Mouse (Mus musculus): ENCODE measurements around the gene Rgs12. TPM values are rescaled to one million over a fixed set of nuclear protein-coding genes. Genes with fewer than 3 reads are reported as not detected.

Rgs12 gene
- polyA plus RNA-seq, 1 experiment from 2014 or later, result 16.2 TPM

DNA sequence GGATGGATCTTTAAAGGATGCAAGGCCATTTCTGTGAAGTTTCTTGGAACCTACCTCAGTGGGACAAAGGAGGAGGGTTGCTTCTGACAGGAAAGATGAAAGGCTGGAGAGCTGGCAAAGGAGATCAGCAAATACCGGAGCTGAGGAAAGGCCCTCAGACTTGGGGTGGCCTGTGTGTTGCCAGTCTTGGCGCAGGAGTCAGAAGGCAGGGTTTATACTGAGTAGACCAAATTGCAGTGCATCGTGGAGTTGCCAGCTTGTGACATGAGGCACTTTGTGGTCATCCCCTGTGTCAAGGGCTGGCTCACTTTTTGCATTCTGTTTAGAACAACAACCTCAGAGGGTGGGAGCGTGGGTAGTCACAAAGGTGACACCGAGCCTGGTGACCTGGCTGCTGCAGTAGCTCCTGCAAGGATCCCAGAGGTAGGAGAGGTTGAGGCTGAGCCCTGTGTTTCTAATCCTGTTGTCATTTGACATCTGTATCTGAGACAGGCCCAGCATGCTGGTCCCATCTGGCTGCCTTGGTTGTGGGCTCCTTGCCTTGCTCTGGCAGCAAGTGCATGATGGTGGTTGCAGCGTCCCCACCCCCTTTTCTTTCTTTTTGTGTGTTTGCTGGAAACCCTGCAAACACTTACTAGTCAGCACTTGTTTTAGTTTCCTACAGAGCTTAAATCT lies 1.4 kb downstream of the Rgs12 start:
- Histone ChIP-seq H3K9me3 (replicated peaks; ENCODE audit: control insufficient read depth, low read length) (no peaks in the 10 kb centered on the region), H3K27me3 (ENCODE audit: control insufficient read depth, insufficient read depth, low read depth, low read length) (no peaks in the 10 kb centered on the region), H3K4me2 (ENCODE audit: low read depth, low read length) (peak overlapping the region; percentile 94), H3K9ac (ENCODE audit: low read depth, low read length) (peak overlapping the region; percentile 92), H3K36me3 (ENCODE audit: control insufficient read depth, insufficient read depth) (no peaks in the 10 kb centered on the region), H3K4me1 (ENCODE audit: control insufficient read depth, low read depth, low read length) (peaks cover 28% of the 10 kb centered on the region), H3K27ac (ENCODE audit: low read length) (peak overlapping the region; percentile 54; the same call in 1 of the 2 replicates), H3K4me3 (ENCODE audit: low read depth, low read length) (peak overlapping the region; percentile 80)
- 84% methylated on average over 6 of the region's 6 CpGs for WGBS (ENCODE audit: insufficient replicate concordance)
- no peak for ATAC-seq (ENCODE audit: low read depth)

DNA sequence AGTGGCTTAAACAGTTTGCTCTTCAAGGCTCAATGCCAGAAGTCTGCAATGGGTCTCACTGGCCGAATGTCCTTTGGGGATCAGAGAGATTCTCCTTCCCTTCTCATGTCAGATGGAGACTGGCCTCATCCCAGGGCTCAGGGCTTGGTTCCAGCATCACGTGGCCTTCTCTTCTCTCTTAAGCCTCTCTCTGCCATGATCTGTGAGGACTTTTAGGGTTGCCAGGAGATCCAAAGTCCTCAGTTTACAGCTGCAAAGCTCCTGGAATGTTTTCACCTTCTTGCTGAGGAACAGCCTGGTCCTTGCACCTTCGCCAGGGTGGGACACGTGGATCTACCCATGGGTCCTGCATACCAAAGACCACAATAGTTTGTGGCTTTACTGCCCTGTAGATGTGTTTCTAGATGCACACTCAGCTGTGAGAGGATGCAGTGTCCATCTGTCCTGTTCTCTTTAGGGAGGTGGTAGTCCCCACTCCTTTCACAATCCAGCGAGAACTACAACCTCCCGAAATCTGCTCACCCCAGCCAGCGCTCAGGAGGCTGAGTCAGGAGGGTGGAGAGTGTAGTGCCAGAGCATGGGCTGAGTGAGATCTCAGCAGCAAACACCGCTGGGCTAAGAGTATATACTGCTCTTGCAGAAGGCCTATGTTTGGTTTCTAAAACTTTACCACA lies 2.1 kb downstream of the Rgs12 start:
- Histone ChIP-seq H3K9ac (ENCODE audit: low read depth, low read length) (no peak overlapping the region), H3K4me1 (ENCODE audit: control insufficient read depth, low read depth, low read length) (peaks cover 35% of the 10 kb centered on the region), H3K4me3 (ENCODE audit: low read depth, low read length) (no peak overlapping the region), H3K9me3 (replicated peaks; ENCODE audit: control insufficient read depth, low read length) (no peaks in the 10 kb centered on the region), H3K36me3 (ENCODE audit: control insufficient read depth, insufficient read depth) (no peaks in the 10 kb centered on the region), H3K4me2 (ENCODE audit: low read depth, low read length) (no peak overlapping the region), H3K27me3 (ENCODE audit: control insufficient read depth, insufficient read depth, low read depth, low read length) (no peaks in the 10 kb centered on the region), H3K27ac (ENCODE audit: low read length) (no peak overlapping the region)
- WGBS (ENCODE audit: insufficient replicate concordance), result 87% methylated on average over 8 of the region's 8 CpGs
- no peak for ATAC-seq (ENCODE audit: low read depth)

DNA sequence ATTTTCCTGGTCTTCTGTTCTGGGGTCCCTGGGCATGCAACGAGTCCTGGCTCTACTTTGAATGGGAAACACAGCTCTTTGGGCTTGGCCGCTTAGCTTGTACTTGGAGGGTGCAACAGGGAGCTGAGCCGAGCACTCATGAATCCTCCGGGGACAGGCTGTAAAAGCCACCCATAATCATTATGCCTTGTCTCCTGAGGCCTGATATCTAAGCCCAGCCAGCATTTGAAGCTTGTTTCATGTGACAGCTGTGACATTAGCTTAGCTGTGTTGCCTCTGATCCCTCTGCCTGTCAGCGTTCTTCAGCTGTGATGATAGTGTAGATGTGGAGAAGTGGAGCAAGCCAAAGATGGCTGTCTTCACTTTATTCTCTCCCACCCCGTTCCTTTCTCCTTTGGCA lies 5.3 kb downstream of the Rgs12 start:
- WGBS (ENCODE audit: insufficient replicate concordance), result 64% methylated on average over 6 of the region's 6 CpGs
- no peak overlapping the region for H3K4me3 ChIP-seq (ENCODE audit: low read depth, low read length)
- peaks cover 51% of the 10 kb centered on the region for H3K4me1 ChIP-seq (ENCODE audit: control insufficient read depth, low read depth, low read length)
- H3K36me3 ChIP-seq (ENCODE audit: control insufficient read depth, insufficient read depth), result no peaks in the 10 kb centered on the region
- ATAC-seq (ENCODE audit: low read depth), result no peak
- no peak overlapping the region for H3K27ac ChIP-seq (ENCODE audit: low read length)
- no peaks in the 10 kb centered on the region for H3K27me3 ChIP-seq (ENCODE audit: control insufficient read depth, insufficient read depth, low read depth, low read length)
- H3K9ac ChIP-seq (ENCODE audit: low read depth, low read length), result no peak overlapping the region
- H3K4me2 ChIP-seq (ENCODE audit: low read depth, low read length), result no peak overlapping the region
- no peaks in the 10 kb centered on the region for H3K9me3 ChIP-seq (replicated peaks; ENCODE audit: control insufficient read depth, low read length)

DNA sequence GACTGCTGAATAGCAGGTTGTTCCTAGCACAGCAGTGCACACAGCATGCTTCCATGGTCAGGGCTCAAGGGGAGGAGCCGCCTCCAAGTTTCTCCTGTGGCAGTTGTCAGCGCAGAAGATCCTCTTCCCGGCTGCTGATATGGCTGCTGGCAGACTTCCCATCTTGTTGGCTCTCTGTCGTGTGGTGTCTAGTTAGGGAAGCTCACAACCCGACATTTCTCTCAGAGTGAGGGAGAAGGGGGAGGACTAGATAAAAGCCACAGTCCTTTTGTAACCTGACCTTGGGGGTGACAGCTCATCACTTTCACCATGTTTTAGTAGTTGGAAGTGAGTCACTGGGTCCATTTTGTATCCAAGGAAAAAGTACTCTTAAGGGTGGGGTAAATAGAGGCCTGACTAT lies 6.4 kb downstream of the Rgs12 start:
- Histone ChIP-seq H3K9me3 (replicated peaks; ENCODE audit: control insufficient read depth, low read length) (no peaks in the 10 kb centered on the region), H3K27me3 (ENCODE audit: control insufficient read depth, insufficient read depth, low read depth, low read length) (no peaks in the 10 kb centered on the region), H3K4me3 (ENCODE audit: low read depth, low read length) (no peak overlapping the region), H3K4me1 (ENCODE audit: control insufficient read depth, low read depth, low read length) (peaks cover 54% of the 10 kb centered on the region), H3K9ac (ENCODE audit: low read depth, low read length) (no peak overlapping the region), H3K27ac (ENCODE audit: low read length) (no peak overlapping the region), H3K36me3 (ENCODE audit: control insufficient read depth, insufficient read depth) (no peaks in the 10 kb centered on the region), H3K4me2 (ENCODE audit: low read depth, low read length) (no peak overlapping the region)
- 24% methylated on average over 5 of the region's 5 CpGs for WGBS (ENCODE audit: insufficient replicate concordance)
- no peak for ATAC-seq (ENCODE audit: low read depth)

DNA sequence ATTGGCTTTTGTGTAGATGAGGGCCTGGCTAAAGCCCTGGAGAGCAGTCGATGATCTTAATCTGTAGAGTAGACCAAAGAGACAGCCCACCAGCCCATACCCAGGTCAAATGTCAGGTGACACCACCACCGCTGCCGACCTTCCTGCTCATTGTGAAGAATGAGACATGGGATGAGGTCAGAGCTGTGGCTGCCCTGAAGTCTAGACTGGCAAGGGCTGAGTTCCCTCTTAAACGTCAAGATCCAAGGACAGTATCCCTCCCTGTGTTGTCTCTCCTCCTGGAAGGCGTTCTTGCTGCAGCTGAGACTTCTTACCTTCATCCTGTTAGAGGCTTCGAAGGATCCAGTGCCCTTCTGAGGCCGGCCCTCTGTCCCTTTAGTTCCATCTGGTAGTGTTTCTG lies 6.9 kb downstream of the Rgs12 start:
- Histone ChIP-seq H3K4me2 (ENCODE audit: low read depth, low read length) (no peak overlapping the region), H3K27me3 (ENCODE audit: control insufficient read depth, insufficient read depth, low read depth, low read length) (no peaks in the 10 kb centered on the region), H3K9ac (ENCODE audit: low read depth, low read length) (no peak overlapping the region), H3K36me3 (ENCODE audit: control insufficient read depth, insufficient read depth) (no peaks in the 10 kb centered on the region), H3K27ac (ENCODE audit: low read length) (no peak overlapping the region), H3K4me3 (ENCODE audit: low read depth, low read length) (no peak overlapping the region), H3K4me1 (ENCODE audit: control insufficient read depth, low read depth, low read length) (peaks cover 57% of the 10 kb centered on the region), H3K9me3 (replicated peaks; ENCODE audit: control insufficient read depth, low read length) (no peaks in the 10 kb centered on the region)
- ATAC-seq (ENCODE audit: low read depth), result no peak
- WGBS (ENCODE audit: insufficient replicate concordance), result 78% methylated on average over 7 of the region's 7 CpGs

DNA sequence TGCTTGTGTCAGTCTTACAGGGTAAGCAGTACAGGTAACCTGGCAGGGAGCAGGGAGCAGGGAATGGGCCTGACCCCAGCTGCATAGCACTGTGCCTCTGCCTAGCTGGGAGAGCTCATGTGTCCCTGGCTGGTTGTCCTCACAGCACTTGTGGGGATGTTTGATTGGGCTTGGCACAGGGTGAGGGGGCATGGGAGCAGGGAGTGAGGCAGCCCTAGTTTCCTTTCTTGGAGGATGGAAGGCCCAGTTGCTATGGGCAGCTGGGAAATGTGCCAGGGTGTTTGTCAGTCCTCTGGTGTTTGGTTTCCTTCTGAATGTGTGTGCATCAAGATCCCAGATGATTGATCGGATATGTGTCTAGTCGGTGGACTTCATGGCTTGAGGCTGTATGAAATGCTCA lies 7.8 kb downstream of the Rgs12 start:
- H3K4me1 ChIP-seq (ENCODE audit: control insufficient read depth, low read depth, low read length), result peaks cover 65% of the 10 kb centered on the region
- H3K9me3 ChIP-seq (replicated peaks; ENCODE audit: control insufficient read depth, low read length), result no peaks in the 10 kb centered on the region
- H3K4me3 ChIP-seq (ENCODE audit: low read depth, low read length), result no peak overlapping the region
- no peak for ATAC-seq (ENCODE audit: low read depth)
- H3K9ac ChIP-seq (ENCODE audit: low read depth, low read length), result no peak overlapping the region
- WGBS (ENCODE audit: insufficient replicate concordance), result 67% methylated on average over 2 of the region's 2 CpGs
- H3K27me3 ChIP-seq (ENCODE audit: control insufficient read depth, insufficient read depth, low read depth, low read length), result no peaks in the 10 kb centered on the region
- H3K4me2 ChIP-seq (ENCODE audit: low read depth, low read length), result no peak overlapping the region
- no peaks in the 10 kb centered on the region for H3K36me3 ChIP-seq (ENCODE audit: control insufficient read depth, insufficient read depth)
- H3K27ac ChIP-seq (ENCODE audit: low read length), result no peak overlapping the region

DNA sequence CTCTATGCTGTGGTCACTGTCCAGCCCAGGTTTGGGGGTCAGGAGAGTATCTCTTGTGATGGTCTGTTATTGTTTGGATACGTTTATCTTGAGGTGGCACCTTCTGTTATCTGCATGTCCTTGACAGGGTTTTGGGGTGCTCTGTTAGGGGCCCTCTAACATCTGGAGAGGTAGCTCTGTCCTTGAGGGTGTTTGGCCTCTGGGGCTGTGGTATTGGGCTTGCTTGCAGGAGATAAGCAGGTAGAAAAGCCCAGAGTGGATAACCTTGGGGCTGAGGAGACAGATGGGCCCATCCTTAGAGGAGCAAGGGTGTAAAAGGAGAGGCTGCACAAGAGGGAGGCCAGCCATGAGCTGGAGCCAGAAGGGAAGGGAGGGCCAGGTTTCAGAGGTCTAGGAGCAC lies 10.8 kb downstream of the Rgs12 start:
- H3K4me3 ChIP-seq (ENCODE audit: low read depth, low read length), result no peak overlapping the region
- H3K4me1 ChIP-seq (ENCODE audit: control insufficient read depth, low read depth, low read length), result peaks cover 65% of the 10 kb centered on the region
- no peaks in the 10 kb centered on the region for H3K27me3 ChIP-seq (ENCODE audit: control insufficient read depth, insufficient read depth, low read depth, low read length)
- peaks cover 3% of the 10 kb centered on the region; the same call in 1 of the 2 replicates for H3K36me3 ChIP-seq (ENCODE audit: control insufficient read depth, insufficient read depth)
- H3K9me3 ChIP-seq (replicated peaks; ENCODE audit: control insufficient read depth, low read length), result no peaks in the 10 kb centered on the region
- peak overlapping the region; percentile 41; the same call in 1 of the 2 replicates for H3K4me2 ChIP-seq (ENCODE audit: low read depth, low read length)
- peak overlapping the region; percentile 87 for H3K27ac ChIP-seq (ENCODE audit: low read length)
- peak overlapping the region; percentile 36 for H3K9ac ChIP-seq (ENCODE audit: low read depth, low read length)
- peak; percentile 94 for ATAC-seq (ENCODE audit: low read depth)
- WGBS (ENCODE audit: insufficient replicate concordance), result 19% methylated on average over 1 of the region's 1 CpGs

DNA sequence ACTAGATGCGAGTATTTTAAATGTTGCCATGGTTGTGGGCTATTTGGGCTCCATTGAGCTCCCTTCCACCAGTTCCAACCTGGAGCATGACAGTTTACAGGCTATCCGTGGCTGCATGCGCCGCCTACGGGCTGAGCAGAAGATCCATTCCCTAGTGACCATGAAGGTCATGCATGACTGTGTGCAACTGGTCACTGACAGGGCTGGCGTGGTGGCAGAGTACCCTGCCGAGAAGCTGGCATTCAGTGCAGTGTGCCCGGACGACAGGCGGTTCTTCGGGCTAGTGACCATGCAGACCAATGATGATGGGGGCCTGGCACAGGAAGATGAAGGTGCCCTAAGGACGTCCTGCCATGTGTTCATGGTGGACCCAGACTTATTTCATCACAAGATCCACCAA lies 16.3 kb downstream of the Rgs12 start:
- H3K9ac ChIP-seq (ENCODE audit: low read depth, low read length), result no peak overlapping the region
- H3K27me3 ChIP-seq (ENCODE audit: control insufficient read depth, insufficient read depth, low read depth, low read length), result no peaks in the 10 kb centered on the region
- no peak overlapping the region for H3K27ac ChIP-seq (ENCODE audit: low read length)
- no peak for ATAC-seq (ENCODE audit: low read depth)
- no peak overlapping the region for H3K4me2 ChIP-seq (ENCODE audit: low read depth, low read length)
- peaks cover 35% of the 10 kb centered on the region for H3K4me1 ChIP-seq (ENCODE audit: control insufficient read depth, low read depth, low read length)
- H3K36me3 ChIP-seq (ENCODE audit: control insufficient read depth, insufficient read depth), result peaks cover 3% of the 10 kb centered on the region; the same call in 1 of the 2 replicates
- WGBS (ENCODE audit: insufficient replicate concordance), result 88% methylated on average over 12 of the region's 12 CpGs
- H3K4me3 ChIP-seq (ENCODE audit: low read depth, low read length), result no peak overlapping the region
- no peaks in the 10 kb centered on the region for H3K9me3 ChIP-seq (replicated peaks; ENCODE audit: control insufficient read depth, low read length)

DNA sequence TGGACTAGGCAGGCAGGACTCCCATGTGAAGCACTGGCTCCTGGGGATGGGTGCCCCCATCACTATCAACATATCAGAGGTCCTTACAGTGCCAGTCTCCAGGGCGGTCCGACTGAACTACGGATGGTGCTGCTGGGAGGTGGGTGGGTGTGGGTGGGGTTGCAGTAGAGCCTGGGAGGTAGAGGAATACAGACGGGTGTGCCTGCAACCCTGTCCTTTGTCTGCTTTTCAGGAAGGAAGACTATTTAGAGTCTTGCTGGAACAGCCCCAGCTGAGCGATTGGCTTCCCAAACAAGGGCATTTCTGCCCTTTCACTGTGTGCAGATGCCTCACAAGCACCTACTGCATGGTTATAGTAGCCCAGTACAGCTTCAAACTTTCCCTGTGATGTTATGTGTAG lies 19.1 kb downstream of the Rgs12 start:
- Histone ChIP-seq H3K4me2 (ENCODE audit: low read depth, low read length) (peak overlapping the region; percentile 15; the same call in 1 of the 2 replicates), H3K36me3 (ENCODE audit: control insufficient read depth, insufficient read depth) (peaks cover 3% of the 10 kb centered on the region; the same call in 1 of the 2 replicates), H3K4me3 (ENCODE audit: low read depth, low read length) (no peak overlapping the region), H3K27me3 (ENCODE audit: control insufficient read depth, insufficient read depth, low read depth, low read length) (no peaks in the 10 kb centered on the region), H3K27ac (ENCODE audit: low read length) (peak overlapping the region; percentile 57), H3K9ac (ENCODE audit: low read depth, low read length) (0 out of 2 replicates have a peak overlapping the region, but pooled peaks have one; percentile 7), H3K9me3 (replicated peaks; ENCODE audit: control insufficient read depth, low read length) (no peaks in the 10 kb centered on the region), H3K4me1 (ENCODE audit: control insufficient read depth, low read depth, low read length) (peaks cover 34% of the 10 kb centered on the region)
- ATAC-seq (ENCODE audit: low read depth), result peak; percentile 76
- 40% methylated on average over 5 of the region's 5 CpGs for WGBS (ENCODE audit: insufficient replicate concordance)

All from liver, embryonic 16.5 days (tissue).